Mouse (Mus musculus): ENCODE results near the gene Dhh.

The Dhh gene

DNA sequence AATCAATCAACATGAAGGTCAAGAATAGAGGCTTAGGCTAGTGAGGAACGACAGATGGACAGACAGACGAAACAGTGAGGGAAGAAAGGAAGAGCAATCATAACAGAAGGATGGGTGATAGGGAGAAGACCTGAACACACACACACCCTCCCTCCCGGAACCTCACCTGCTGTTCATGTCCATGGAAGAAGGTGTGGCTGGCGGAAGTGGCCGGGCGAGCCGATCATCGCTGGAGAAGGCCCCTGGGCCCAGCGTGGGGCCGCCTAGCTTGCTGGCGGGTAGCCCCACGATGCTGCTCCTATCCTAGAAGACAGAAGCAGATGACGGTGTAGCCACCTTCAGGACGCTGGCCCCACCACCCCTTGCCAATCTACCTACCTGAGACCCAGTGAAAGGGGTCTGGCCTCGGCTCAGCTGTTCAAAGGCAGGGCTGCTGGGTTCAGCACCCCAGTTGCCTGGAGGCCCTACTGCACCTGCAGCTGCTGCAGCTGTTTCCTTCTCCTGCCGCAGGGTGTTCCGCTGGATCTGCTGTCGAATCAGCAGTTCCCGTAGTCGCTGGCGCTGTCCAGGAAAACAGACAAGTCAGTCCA lies 47.0 kb downstream of the Dhh start:
- no peak for DNase-seq (ENCODE audit: low read depth, low spot score)

DNA sequence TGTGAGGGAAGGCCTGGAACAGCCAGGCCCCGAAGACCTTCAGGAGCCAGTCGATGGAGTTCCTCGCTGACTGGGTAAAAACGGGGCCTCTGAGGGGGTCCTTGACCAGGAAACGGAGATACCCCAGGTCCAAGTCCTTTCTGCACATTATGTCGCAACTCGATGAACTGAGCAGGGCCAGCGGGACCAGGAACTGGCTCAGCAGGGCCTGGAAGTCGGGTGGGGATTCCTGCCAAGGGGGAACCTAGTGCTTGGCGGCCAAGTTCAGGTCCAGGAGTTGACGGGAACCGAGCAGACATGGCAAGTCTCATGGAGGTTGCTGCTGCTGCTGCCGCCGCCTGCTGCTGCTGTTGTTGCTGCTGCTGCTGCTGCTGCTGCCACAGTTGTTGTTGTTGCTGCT lies 47.7 kb downstream of the Dhh start:
- no peak for DNase-seq (ENCODE audit: low read depth, low spot score)

GRCm38 (mm10) chr15:98849956-98850600 lies 48.3 kb downstream of the Dhh start:
- no peak for DNase-seq (ENCODE audit: low read depth, low spot score)

DNA sequence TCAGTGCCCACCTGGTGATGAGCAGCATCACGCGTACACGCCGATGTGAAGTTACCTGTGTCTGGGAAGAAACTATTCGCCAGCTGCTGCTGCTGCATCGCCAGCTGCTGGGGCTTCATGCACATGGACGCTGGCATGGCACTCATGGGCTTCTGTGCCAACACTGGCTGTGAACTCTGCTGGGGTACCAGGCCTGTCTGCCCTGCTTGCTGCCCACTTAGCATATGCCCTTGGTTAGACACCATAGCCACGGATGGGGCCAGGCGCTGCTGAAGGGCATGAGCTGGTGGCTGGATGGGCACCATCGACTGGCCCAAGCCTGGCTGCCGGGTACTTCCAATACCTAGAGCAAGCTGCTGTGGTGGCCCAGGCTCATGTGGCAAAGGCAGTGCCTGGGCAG lies 49.2 kb downstream of the Dhh start:
- DNase-seq (ENCODE audit: low read depth, low spot score) = no peak

GRCm38 (mm10) chr15:98846140-98846539 lies 52.2 kb downstream of the Dhh start:
- DNase-seq (ENCODE audit: low read depth, low spot score) = no peak

DNA sequence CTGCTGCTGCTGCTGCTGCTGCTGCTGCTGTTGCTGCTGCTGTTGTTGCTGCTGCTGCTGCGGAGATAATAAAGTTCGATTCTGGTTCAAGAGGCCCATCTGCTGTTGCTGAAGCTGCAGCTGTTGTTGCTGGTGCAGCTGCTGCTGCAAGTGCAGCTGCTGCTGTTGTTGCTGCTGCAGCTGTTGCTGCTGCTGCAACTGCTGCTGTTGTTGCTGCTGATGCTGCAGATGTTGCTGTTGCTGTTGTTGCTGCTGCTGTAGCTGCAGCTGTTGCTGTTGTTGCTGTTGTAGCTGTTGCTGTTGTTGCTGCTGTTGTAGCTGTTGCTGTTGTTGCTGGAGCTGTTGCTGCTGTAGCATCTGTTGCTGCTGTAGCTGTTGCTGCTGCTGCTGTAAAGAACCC lies 53.2 kb downstream of the Dhh start:
- no peak for DNase-seq (ENCODE audit: low read depth, low spot score)

- no peak for DNase-seq (ENCODE audit: low read depth, low spot score)
Observed at GRCm38 (mm10) chr15:98843595-98844223, 54.6 kb downstream of the Dhh start.
